Comparison of ENCODE assay signal across 8 mouse cellular contexts in genomic region chr2:163659431-163659830, GRCm38 (mm10). TPM values are rescaled to one million over a fixed set of nuclear protein-coding genes. Genes with fewer than 3 reads are reported as not detected.
DNase-seq lines count a peak whose midpoint lies in the region; ATAC-seq and TF ChIP-seq lines count a peak whose summit lies in the region.

No protein-coding gene starts in this region.

- WGBS in lung, embryonic 14.5 days, result 70% methylated on average over 12 of the region's 12 CpGs
- 81% methylated on average over 12 of the region's 12 CpGs for WGBS in hindbrain, postnatal 0 days

- TF ChIP-seq CTCF in lung, embryonic 14.5 days (IDR thresholded peaks at IDR 0.05; ENCODE audit: low read depth), result no peak
- no peak for TF ChIP-seq CTCF in cortical plate, adult 2 months (IDR thresholded peaks at IDR 0.05; ENCODE audit: extremely low read depth, insufficient read depth, low read length)
- no peak for TF ChIP-seq CTCF in hindbrain, postnatal 0 days (IDR thresholded peaks at IDR 0.05; ENCODE audit: low read depth)

- H3K4me3 ChIP-seq in lung, embryonic 14.5 days (ENCODE audit: low read depth, low read length), result peak overlapping the region; percentile 75
- peak overlapping the region; percentile 68 for H3K4me3 ChIP-seq in cortical plate, adult 2 months (ENCODE audit: insufficient read depth, low read length)
- peak overlapping the region; percentile 63 for H3K4me3 ChIP-seq in hindbrain, postnatal 0 days (ENCODE audit: low read length)
- H3K4me3 ChIP-seq in myocyte, result peak overlapping the region; percentile 70

- TF ChIP-seq POLR2A in cortical plate, adult 2 months (IDR thresholded peaks at IDR 0.05; ENCODE audit: extremely low read depth, insufficient read depth, low read length), result no peak
- no peak for TF ChIP-seq POLR2A in myocyte (IDR thresholded peaks at IDR 0.05; ENCODE audit: insufficient read length, low read depth)

- ATAC-seq in lung, embryonic 14.5 days (ENCODE audit: insufficient read depth), result no peak
- ATAC-seq in hindbrain, postnatal 0 days, result no peak
- no peak for ATAC-seq in megakaryocyte progenitor cell, adult 5-6 weeks (replicated peaks; ENCODE audit: poor library complexity)

- H3K4me2 ChIP-seq in lung, embryonic 14.5 days, result peak overlapping the region; percentile 70
- H3K4me2 ChIP-seq in hindbrain, postnatal 0 days (ENCODE audit: low read depth, low read length), result peak overlapping the region; percentile 57
- H3K4me2 ChIP-seq in myocyte (ENCODE audit: low read depth), result peak overlapping the region; percentile 86

- H3K36me3 ChIP-seq in lung, embryonic 14.5 days (ENCODE audit: insufficient read depth), result 0 out of 2 replicates have a peak, but pooled peaks cover 6% of the 10 kb centered on the region
- no peaks in the 10 kb centered on the region for H3K36me3 ChIP-seq in hindbrain, postnatal 0 days (ENCODE audit: insufficient read depth, low read length)
- no peaks in the 10 kb centered on the region for H3K36me3 ChIP-seq in myocyte (ENCODE audit: control insufficient read depth, insufficient read depth)

- no peak overlapping the region for H3K27ac ChIP-seq in lung, embryonic 14.5 days (ENCODE audit: low read depth)
- peak overlapping the region; percentile 60 for H3K27ac ChIP-seq in cortical plate, adult 2 months (ENCODE audit: insufficient read depth, low read length)
- no peak overlapping the region for H3K27ac ChIP-seq in hindbrain, postnatal 0 days

- H3ac ChIP-seq in myocyte (ENCODE audit: control insufficient read depth, insufficient read length), result no peak overlapping the region

- no peaks in the 10 kb centered on the region for H3K4me1 ChIP-seq in lung, embryonic 14.5 days (ENCODE audit: insufficient read depth)
- peaks cover 19% of the 10 kb centered on the region for H3K4me1 ChIP-seq in cortical plate, adult 2 months (ENCODE audit: control insufficient read depth, insufficient read depth, low read length)
- peaks cover 8% of the 10 kb centered on the region; the same call in 1 of the 2 replicates for H3K4me1 ChIP-seq in hindbrain, postnatal 0 days (ENCODE audit: insufficient read depth, low read length)

- H3K79me2 ChIP-seq in myocyte (ENCODE audit: control insufficient read depth, insufficient read depth), result peaks cover 51% of the 10 kb centered on the region

- no peaks in the 10 kb centered on the region for H3K27me3 ChIP-seq in lung, embryonic 14.5 days (ENCODE audit: insufficient read depth, low read length)
- H3K27me3 ChIP-seq in hindbrain, postnatal 0 days (ENCODE audit: insufficient read depth, low read length), result no peaks in the 10 kb centered on the region
- H3K27me3 ChIP-seq in myocyte (ENCODE audit: control insufficient read depth, insufficient read depth, insufficient read length), result no peaks in the 10 kb centered on the region

- no peak for DNase-seq in lung, embryonic 14.5 days
- no peak for DNase-seq in lung, postnatal 14 days
- DNase-seq in hindbrain, postnatal 0 days (ENCODE audit: low spot score), result no peak
- no peak for DNase-seq in gastrocnemius, adult 8-10 months (ENCODE audit: low spot score in 2 of 2)
- no peak for DNase-seq in cerebellum, adult 18-20 months

- peak overlapping the region; percentile 79; the same call in 1 of the 2 replicates for H3K9ac ChIP-seq in lung, embryonic 14.5 days
- H3K9ac ChIP-seq in hindbrain, postnatal 0 days (replicated peaks; ENCODE audit: low read length), result no peak overlapping the region; the same call in 1 of the 2 replicates

- no peaks in the 10 kb centered on the region for H3K9me3 ChIP-seq in lung, embryonic 14.5 days (ENCODE audit: low read depth, low read length)
- no peaks in the 10 kb centered on the region for H3K9me3 ChIP-seq in hindbrain, postnatal 0 days (ENCODE audit: low read length)

TF ChIP-seq in myocyte, 11 proteins besides CTCF, POLR2A, EP300 and RAD21:
- TF ChIP-seq MYOD1 (IDR thresholded peaks at IDR 0.05; ENCODE audit: control insufficient read depth in 1 of 3, insufficient read length in 2 of 3, low read depth in 2 of 3) (no peak), SRF (IDR thresholded peaks at IDR 0.05; ENCODE audit: control insufficient read depth, insufficient read length, low read depth) (no peak), E2F4 (IDR thresholded peaks at IDR 0.05; ENCODE audit: insufficient read depth) (no peak), MAX (IDR thresholded peaks at IDR 0.05; ENCODE audit: low read depth) (no peak), REST (IDR thresholded peaks at IDR 0.05; ENCODE audit: insufficient read depth, insufficient read length) (no peak), CEBPB (IDR thresholded peaks at IDR 0.05; ENCODE audit: insufficient read depth, poor library complexity, severe bottlenecking) (no peak), TCF12 (IDR thresholded peaks at IDR 0.05; ENCODE audit: insufficient read depth, poor library complexity, severe bottlenecking) (no peak), TCF3 (IDR thresholded peaks at IDR 0.05; ENCODE audit: insufficient read length, low read depth) (no peak)

RNA-seq across cellular contexts. Expression of gene Pkig, which starts 1.2 kb away (rescaled TPM):
- polyA plus RNA-seq in lung, embryonic 14.5 days (2014; fragmentation: Nextera tagmentation; extraction: Ambion mirVana), result 143 and 145 TPM in 2 replicates
- 143 and 146 TPM in 2 replicates for polyA plus RNA-seq in cortical plate, adult 2 months (2012; rRNA removed)
- 70.8 and 95.2 TPM in 2 replicates for total RNA-seq in hindbrain, postnatal 0 days (2014; rRNA removed)
- 136 and 141 TPM in 2 replicates for polyA plus RNA-seq in hindbrain, postnatal 0 days (2015; fragmentation: Nextera tagmentation; extraction: Ambion mirVana)
- polyA plus RNA-seq in myocyte (2012; fragmentation: generic; extraction: Trizol), result 799 TPM
- 100 to 1,000 TPM; 102 to 111 (median 107) TPM for total RNA-seq in gastrocnemius, adult 8-10 months (2022)
- total RNA-seq in megakaryocyte progenitor cell, adult 5-6 weeks (2015), result 50.8 and 54.4 TPM in 2 replicates
- 52.9 and 56.3 TPM in 2 replicates for total RNA-seq in megakaryocyte progenitor cell, adult 5-6 weeks (2017)

RNA-seq across cellular contexts. Expression of gene Serinc3, which starts 14.5 kb away (rescaled TPM):
- 56.2 and 62.5 TPM in 2 replicates for polyA plus RNA-seq in lung, embryonic 14.5 days (2014; fragmentation: Nextera tagmentation; extraction: Ambion mirVana)
- polyA plus RNA-seq in cortical plate, adult 2 months (2012; rRNA removed), result 209 and 210 TPM in 2 replicates
- total RNA-seq in hindbrain, postnatal 0 days (2014; rRNA removed), result 82.6 and 97.4 TPM in 2 replicates
- polyA plus RNA-seq in hindbrain, postnatal 0 days (2015; fragmentation: Nextera tagmentation; extraction: Ambion mirVana), result 35.9 and 36.5 TPM in 2 replicates
- polyA plus RNA-seq in myocyte (2012; fragmentation: generic; extraction: Trizol), result 88.9 TPM
- 100 to 1,000 TPM in 3 of 4 experiments, 10 to 100 TPM in 1; 88.8 to 135 (median 117) TPM for total RNA-seq in gastrocnemius, adult 8-10 months (2022)
- 641 and 693 TPM in 2 replicates for total RNA-seq in megakaryocyte progenitor cell, adult 5-6 weeks (2015)
- 470 and 502 TPM in 2 replicates for total RNA-seq in megakaryocyte progenitor cell, adult 5-6 weeks (2017)

RNA-seq across cellular contexts. Expression of gene Ttpal, which starts 57.3 kb away (rescaled TPM):
- 37.3 and 41.1 TPM in 2 replicates for polyA plus RNA-seq in lung, embryonic 14.5 days (2014; fragmentation: Nextera tagmentation; extraction: Ambion mirVana)
- 45.8 and 49.3 TPM in 2 replicates for polyA plus RNA-seq in cortical plate, adult 2 months (2012; rRNA removed)
- 54.6 and 59.7 TPM in 2 replicates for total RNA-seq in hindbrain, postnatal 0 days (2014; rRNA removed)
- 27.9 and 28.0 TPM in 2 replicates for polyA plus RNA-seq in hindbrain, postnatal 0 days (2015; fragmentation: Nextera tagmentation; extraction: Ambion mirVana)
- 20.2 TPM for polyA plus RNA-seq in myocyte (2012; fragmentation: generic; extraction: Trizol)
- total RNA-seq in gastrocnemius, adult 8-10 months (2022), result 1 to 10 TPM; 3.1 to 5.2 (median 3.4) TPM
- total RNA-seq in megakaryocyte progenitor cell, adult 5-6 weeks (2015), result 13.7 and 20.7 TPM in 2 replicates
- 12.4 and 12.7 TPM in 2 replicates for total RNA-seq in megakaryocyte progenitor cell, adult 5-6 weeks (2017)
